Mouse (Mus musculus) large intestine, adult 2 months (tissue): ENCODE measurements around the gene Tgfbr3. TPM values are rescaled to one million over a fixed set of nuclear protein-coding genes. Genes with fewer than 3 reads are reported as not detected.

Source experiments
- DNase-seq: peaks from one replicate; pipeline ENCODE4 v3.0.0-alpha.2; 2012; ENCODE audit warnings: low read depth, low spot score
- WGBS: fragments of 180-500 bp; shearing (Covaris S2); methylation state at CpG from one replicate; pipeline ENCODE4 v1.1.7; 2018; 5-methylcytosine and 5-hydroxymethylcytosine counted together
- polyA plus RNA-seq: library from polyadenylated mRNA; depleted of rRNA; stranded (reverse); fragments of >200 nt; gene quantifications from 2 replicates; pipeline ENCODE4 v1.2.3, GENCODE M21; 2012

Tgfbr3 gene
- polyA plus RNA-seq, 1 experiment: 4.7 TPM

DNA sequence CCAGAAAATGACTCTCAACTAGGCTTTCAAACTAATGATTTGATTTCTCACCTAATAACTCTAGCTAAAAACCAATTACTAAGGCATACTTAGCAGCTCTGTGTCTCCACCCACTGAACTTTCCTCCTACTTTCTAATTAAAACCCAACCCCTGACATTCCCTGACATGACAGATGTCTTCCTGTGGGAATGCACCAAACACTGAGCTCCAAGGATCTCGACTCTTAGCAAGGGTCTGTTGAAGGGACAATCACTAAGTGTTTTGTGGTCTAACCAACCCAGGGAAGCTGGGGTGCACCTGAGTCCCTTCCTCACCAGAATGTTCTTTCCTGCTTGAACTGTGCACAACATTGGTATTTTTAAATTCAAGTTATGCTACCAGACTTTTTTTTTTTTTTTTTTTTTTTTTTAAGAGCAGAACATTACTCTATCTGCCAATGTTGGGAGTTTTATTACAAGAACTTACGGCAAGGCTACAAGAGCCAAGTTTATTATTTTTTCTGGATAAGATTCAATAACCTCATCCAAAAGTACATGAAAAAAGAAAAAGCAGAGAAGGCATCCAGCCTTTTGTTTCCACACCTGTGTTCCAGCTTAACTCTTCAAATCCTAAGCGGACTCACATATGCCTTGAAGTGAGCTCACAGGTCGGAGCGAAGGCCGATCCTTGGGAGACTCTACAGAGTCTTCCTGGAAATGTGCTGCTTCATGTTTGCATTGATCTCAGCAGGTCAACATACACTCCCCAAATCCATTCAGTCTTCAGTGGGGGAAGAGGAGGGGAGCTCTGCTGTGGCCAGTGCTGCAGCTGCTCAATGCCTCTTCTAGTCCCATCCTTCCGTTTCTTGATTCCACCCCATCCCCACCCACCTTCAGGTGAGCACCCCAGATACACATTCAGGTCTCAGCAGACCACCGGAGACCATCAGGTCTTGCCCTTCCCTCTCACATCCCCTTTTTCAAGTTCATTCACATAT, 129.2 kb downstream of the Tgfbr3 start:
- WGBS: 63% methylated on average over 8 of the region's 8 CpGs
- no peak for DNase-seq

DNA sequence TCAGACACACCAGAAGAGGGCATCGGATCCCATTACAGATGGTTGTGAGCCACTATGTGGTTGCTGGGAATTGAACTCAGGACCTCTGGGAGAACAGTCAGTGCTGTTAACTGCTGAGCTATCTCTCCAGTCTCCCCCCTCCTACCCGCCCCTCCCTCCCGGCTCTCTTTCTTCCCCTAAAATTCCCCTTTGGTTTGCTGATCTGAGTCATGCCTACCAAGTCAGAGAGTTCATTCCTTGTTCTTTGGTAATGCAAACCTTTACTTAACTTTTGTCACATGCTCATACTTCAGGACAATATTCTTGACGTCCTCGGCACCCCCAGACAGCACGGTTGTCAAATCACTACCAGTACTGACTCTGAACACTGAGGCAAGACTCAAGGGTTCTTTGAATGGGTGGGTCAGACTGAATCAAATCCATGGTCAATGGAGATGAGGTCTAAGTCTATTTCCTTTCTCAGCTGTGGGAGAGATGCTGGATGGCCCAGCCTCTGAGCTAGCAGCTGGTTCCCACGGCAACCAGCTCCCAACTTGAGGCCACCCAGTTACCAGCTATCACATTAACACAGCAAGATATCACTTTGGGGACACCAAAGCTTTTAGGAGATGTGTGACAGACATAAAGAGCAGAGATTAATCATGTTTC, 130.8 kb downstream of the Tgfbr3 start:
- WGBS: 87% methylated on average over 7 of the region's 7 CpGs
- DNase-seq: no peak

DNA sequence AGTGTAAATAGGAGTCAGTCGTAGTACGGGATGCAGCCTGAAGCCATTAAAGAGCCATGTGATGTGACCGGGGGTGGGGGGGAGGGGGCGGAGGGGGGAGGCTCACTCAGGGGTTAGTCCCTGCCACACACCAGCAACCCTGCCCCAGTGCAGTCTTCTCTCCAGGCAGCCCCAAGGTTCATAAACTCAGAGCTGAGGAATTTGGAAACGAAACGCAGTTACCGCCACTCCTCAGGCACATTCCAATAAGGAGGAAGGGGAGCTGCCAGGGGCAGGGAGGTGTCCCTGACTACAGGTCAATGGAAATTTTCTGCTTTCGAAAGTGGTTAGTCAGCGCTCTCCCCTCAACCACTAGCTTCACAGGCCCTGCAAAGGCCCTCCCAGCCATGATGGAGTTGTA, 132.0 kb downstream of the Tgfbr3 start:
- WGBS: 42% methylated on average over 9 of the region's 9 CpGs

DNA sequence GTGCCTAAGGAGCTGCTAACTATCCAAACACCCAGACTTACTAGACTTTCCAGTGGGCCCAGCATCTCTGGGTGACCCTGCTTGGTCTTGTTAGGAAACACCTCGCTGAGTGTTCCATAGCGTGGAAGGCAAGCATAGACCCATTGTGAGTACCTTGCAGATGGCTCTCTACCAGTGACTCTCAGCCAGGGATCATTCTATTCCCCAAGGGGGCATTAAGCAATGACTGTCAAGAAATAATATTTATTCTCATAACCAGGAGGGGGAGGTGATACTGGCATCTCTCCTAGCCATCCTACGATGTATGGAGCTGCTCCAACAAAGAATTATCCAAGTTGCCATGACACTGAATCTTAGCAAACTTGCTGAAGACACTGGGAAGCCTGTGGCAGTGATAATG, 133.3 kb downstream of the Tgfbr3 start:
- no peak for DNase-seq
- WGBS: 90% methylated on average over 3 of the region's 3 CpGs

More for the DNA sequence above, 132.0 kb downstream of the Tgfbr3 start:
- no peak for DNase-seq

DNA sequence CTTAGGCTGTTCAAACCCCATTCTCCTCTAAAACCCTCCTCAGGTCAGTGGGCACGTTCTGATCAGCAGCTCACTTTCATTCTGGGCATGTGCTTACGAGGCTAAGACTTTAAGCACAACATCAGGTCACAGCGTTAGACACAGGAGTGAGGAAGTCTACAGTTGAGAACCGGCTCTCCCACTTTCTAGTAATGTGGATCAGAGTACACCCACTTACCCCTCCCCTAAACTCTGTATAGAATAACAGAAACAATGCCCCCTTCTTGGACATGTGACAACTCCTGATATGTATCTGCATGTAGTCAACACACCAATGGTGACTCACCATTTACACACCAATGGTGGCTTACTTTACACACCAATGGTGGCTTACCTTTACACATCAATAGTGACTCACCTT, 136.4 kb downstream of the Tgfbr3 start:
- 49% methylated on average over 4 of the region's 4 CpGs for WGBS
- no peak for DNase-seq

DNA sequence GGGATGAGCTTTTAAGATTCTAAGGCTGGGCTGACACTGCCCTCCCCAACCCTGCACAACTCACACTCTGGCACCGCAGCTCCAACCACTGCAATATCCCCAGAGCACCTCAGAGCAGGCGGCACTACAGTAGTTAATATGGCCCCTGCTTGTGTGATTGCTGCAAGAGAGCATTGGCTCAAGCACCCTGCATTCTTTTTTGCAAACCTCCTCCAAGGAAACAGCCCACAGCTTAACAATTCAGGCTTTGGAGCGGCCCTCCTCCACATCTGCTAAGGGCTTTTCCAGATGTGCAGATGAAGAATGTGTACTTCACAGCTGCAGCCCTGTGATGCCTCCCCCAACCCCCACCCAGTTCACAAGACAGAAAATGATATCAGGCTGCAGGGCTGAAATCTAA, 138.1 kb downstream of the Tgfbr3 start:
- 62% methylated on average over 3 of the region's 3 CpGs for WGBS
- no peak for DNase-seq

DNA sequence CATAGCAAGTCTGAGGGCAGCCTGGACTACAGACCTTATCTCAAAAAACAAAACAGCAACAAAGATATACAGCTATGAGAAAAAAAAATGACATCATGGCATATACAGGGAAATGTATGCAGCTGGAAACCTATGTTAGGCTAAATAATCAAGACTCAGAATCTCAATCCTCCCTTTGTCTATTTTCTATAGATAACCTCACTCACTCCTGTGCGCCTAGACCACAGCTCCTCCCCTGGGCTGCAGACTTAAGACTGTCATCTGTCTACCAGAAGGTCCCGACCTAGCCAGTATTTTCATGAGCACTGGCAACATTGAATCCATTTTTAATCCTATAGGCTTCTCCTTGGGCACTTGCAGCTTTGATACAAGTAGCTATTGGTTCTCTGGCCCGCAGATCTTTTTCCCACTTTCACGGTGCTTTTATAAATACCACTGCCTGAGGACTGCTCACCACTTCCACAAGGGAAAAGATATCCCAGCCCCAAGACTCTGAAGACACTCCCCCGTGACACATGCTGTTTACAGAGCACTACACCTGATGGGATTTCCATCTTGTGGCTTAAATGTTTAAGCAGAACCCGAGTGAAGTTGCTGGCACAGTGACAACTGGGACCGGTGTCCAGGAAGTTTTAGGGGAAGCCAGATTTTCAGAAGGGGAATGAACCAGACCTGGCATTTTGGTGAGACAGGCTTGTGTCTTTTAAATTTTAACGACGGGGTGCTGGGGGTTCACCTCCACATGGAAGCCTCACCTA, 138.7 kb downstream of the Tgfbr3 start:
- 43% methylated on average over 9 of the region's 9 CpGs for WGBS
- no peak for DNase-seq

DNA sequence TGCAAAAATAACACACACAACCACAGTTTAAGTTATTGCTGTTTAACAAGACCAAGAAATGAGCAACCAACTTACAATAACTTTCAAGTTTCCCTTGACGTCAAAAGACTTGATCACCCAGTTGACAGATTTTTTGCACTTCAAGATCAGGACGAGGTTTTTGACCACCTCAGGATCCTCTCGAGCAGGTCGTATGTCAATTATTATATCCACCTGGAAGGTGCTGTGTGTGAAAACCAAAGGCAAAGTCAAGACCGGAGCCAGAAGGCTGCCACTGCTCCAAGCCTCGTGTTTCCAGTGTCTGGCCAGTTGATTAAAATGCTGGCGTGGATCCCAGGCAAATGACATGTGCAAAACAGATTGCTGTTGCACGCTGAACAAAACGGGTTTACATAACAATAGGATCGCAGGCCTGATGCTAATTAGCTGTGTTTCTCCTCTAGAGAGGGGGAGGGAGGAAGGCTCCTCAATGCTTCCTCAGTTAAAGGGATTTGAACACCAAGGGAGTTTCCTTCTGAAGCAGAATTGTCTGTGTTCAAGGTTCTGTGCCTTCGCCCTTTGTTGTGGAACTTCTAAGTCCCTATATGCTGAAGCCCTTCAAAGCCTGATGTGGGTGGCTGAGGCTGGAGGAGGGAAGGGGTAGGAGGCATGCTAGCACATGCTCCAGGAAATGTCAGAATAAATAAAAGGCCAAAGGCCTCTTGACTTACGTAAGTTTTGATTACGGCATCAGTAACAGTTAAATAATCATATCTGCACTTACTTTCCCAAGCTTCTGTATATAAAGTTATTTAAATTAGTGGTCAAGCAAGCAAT, 141.3 kb downstream of the Tgfbr3 start:
- DNase-seq: no peak
- WGBS: 62% methylated on average over 13 of the region's 13 CpGs

DNA sequence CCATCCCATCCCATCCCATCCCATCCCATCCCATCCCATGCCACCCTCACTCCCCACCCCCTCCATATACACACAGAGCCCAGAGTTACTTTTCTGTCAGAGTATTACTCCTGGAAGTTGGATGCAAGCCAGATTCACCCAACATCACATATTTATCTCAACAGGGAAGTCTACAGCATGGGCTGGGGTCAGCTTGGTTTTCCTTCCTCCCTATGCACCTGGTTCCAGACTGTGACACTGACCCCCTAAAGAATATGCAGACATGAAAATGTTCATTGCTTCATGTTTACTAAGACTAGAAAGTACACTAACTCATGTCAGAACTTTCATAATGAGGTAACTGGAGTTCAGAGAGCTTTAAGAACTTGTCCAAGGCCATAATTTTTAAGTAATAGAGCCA, 142.0 kb downstream of the Tgfbr3 start:
- no peak for DNase-seq

DNA sequence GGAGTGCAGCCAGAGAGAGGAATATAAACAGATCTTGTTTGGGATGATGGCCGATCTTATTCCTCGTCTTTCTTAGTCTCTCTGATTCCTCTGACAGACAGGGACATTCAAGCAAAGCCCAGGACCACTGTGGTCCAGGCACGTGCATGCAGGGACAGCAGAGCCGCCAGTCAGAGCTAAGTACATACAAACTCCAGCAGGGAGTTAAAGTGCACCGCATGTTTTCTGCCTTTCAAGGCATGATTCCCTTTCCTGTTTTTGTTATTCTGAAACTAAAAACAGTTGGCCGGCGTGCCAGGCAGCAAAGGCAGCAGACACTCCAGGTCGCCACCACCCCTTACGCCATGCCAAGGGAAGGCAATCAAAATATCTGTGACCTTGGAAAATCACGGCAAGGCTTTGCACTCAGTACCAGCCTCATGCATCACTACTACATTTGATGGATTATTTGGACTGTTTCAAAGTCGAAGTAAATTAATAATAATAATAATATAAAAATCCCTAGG, 143.3 kb downstream of the Tgfbr3 start:
- WGBS: 69% methylated on average over 11 of the region's 11 CpGs
- DNase-seq: no peak

DNA sequence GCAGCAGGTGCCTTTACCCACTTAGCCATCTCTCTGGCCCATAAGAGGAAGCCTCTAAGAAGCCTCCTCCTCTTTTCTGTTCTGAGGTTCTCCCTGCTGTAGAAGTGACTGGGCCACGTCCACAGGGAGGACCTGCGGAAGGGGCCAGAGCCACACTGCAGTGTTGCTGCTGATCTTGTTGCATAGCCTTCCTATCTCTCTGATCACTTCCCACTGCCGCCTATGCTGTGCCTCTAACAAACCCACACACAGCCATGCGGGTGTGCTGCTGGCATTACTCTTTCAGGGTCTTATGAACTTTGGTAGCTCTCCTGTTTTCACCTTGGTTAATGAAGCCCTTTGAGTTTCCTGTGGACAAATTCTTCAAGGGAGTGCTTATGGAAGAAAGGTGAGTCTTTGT, 144.3 kb downstream of the Tgfbr3 start:
- 89% methylated on average over 4 of the region's 4 CpGs for WGBS
- no peak for DNase-seq

DNA sequence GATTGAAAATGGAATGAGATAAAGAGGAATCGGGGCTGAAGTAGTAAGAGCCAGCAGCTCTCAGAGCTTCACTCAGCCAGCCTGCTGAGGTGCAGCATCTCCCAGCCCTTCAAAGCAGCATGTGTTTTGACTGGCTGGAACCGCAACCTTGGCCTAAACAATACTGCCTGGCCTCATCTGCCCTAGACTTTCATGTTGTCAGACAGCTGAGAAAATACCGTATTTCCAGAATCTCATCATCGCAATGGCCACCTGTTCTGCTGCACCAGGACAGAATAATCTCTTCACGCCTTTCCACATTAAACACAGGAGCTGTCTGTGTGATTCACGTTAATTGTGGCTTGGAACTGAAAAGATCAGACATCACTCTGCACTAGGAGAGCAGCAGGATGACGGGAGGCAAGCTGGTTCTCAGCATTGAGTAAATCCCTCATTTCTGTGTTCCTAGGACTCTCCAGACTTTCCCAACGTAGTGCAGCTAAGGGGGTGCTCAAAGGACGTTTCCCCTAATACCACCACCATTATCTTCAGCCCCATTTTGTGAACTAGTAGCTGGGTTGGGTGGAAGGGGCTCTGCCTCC, 145.1 kb downstream of the Tgfbr3 start:
- no peak for DNase-seq
- 73% methylated on average over 9 of the region's 9 CpGs for WGBS

DNA sequence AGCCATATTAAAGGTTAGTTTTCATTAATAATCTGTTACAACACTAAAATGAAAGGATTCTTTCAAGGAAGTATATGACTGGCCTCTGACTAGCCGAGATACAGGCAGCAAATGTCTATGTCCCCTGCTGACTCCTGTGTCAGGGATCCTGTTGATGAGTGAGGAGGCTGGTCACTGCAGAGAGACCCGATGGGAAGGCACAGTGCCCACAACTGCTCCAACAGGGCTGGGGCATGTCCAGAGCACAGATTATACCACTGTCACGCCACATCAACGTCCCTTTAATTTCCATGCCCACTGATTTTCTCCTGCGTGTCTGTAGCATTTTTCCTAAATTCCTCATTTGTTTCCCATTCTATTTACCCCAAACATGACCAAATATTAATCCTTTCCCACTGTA, 146.0 kb downstream of the Tgfbr3 start:
- WGBS: 88% methylated on average over 5 of the region's 5 CpGs

DNA sequence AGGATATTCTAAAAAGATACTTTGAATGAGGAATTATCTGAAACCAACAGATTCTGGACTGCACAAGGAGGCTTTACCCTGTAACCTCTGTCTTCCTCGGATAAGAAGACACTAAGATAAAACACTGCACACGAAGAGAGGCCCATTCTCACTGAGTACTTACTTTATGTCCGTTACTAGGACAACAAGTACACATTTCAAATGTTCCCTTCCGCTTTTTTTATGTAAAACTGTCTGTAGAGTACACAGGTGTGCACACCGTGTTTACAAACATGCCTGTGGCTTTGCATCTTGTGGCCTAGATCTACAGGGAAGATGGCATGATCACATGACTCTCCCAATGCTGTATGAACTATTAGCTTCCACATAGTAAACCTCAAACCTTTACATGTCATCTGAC, 146.6 kb downstream of the Tgfbr3 start:
- WGBS: 83% methylated on average over 5 of the region's 5 CpGs

More for the DNA sequence above, 146.0 kb downstream of the Tgfbr3 start:
- DNase-seq: no peak

DNA sequence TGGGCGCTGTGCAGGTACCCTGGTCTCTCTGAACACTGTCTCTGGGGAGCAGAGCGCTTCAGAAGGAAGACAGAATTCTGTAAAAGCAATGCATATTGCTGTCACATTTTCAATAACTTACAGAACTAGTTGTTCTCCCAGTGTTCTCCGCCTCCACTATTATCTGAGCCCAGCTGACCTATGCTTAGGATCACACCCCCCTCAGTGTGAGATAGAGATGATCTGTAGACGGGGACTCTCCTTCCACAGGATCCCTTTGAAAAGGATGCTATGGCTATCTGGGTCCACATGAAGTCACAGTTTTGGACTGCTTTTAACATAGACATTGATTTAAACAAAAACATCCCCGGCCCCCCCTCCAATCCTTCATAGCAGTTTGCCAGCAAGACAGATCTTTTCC, 148.1 kb downstream of the Tgfbr3 start:
- DNase-seq: no peak
- 90% methylated on average over 5 of the region's 5 CpGs for WGBS

More for the DNA sequence above, 146.6 kb downstream of the Tgfbr3 start:
- no peak for DNase-seq

DNA sequence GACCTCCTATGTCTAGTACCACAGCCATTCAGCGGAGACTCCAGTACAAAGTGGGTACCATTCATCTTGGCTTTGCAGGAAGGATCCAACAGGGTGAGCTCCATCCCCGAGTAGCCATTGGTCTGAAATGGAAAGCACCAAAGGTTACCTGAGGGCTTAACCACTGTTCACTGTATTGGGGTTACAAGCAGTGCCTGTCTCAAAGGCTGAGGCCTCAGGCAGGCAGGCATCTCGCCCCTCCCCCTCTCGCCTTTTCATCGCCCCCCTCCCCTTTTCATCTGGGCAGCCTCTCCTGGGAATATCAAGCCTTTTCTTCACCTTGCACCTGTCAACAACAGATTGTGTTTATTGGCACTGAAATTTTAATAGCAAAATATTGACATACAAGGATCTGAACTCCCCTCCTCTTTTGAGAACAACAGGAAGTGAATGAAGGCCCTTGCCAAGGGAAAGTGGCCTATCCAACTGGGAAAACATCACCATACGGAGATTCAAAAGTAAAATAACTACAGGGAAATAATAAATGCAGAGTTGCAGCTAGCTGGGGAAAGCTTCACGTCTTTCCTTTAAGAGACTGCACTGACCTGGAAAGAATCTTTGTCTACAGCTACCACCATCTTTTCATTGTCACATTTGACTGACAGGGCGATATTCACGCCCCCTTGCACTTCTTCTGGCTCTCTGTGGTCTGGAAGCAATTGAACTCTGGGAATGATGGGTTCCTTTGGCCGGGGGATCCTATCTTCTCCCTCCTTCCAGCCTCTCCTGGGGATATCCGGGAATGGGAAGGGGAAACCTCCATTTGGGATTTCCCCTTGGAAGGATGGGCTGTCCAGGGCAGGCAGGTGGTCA, 149.4 kb downstream of the Tgfbr3 start:
- WGBS: 79% methylated on average over 11 of the region's 11 CpGs
- no peak for DNase-seq

DNA sequence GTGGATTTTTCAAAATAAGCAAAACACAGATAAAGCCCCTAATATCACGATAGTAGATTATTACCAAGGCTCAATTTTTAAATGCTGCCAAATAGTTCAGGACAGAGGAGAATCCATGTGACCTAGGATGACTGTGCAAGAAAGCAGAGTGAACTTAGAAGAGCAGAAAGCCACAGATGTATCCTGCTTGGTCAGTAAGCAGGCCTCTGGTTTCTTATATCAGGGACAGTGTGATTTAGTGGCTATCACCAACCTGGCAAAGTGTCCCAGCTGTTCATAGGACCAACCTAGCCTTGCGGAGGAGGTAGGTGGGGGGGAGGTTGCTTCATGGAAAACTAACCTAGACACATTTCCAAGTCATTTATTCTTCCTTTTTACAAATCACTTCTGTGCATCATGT, 156.1 kb downstream of the Tgfbr3 start:
- DNase-seq: no peak
- WGBS: 87% methylated on average over 2 of the region's 2 CpGs

DNA sequence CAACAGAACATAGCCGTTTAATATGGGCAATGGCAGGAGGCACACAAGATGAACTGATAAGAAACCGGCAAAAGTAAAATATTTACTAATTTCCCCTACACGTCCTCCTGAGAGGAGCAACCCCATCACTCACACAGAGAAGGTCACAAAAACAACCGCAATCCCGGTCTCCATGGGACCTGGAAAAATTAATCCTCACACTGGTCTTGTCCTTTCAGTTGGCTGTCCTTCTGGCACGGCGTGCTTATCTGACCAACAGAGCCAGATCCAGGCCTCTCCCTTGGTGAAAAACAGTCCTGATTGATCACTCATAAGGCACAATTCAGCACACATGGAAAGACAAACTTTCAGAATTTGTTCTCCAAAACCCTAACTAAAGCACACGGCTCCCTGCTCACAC, 157.2 kb downstream of the Tgfbr3 start:
- 61% methylated on average over 8 of the region's 8 CpGs for WGBS
- DNase-seq: no peak
